Mouse (Mus musculus) heart, adult 11 months (tissue): ENCODE data around the gene Prrc2a.
A peak's percentile ranks its signal among the peaks of the same experiment; 100 is the strongest.
"Not testable (repeated sequence)": the region's sequence is repeated elsewhere in the genome, so short reads cannot be mapped to it uniquely, and the experiment has no call there.

Source experiments
- DNase-seq: peaks from one replicate; pipeline ENCODE4 v3.0.0; 2022

Gene Prrc2a

DNA sequence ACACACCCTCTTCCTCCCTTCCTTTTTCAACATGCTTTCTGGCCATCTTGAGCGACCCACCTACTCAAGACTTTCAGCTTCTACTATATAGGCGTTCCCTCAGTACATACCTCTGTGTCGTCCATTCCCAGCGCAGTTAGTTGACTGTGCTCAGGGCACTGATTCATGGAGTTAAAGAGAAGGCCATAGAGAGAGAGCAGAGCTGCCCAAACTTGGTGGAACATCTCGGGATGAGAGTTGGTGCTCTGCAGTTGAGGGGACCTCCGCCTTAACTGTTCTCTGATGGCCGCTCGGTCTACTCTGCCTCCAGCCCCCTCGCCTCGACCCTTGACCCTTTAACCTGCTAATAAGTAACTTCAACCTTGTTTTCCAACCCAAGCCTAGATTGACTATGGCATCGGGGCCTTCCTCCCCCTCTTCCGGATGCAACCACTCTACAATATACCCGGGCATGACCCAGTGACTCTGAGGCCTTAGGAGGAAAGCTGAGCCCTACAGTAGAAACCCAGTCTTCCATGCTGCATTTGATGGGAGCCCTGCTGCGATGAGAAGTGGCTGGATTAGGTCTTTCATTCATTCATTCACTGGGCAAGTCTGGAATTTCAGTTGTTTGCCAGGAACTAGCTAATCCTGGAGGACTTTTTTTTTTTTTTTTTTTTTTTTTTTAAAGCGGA lies 33.1 kb downstream of the Prrc2a start, which contains the start of gene Apom:
Apom (minus strand) TSS at position 551 of the 674 bp plus-strand sequence.
- peak; percentile 91 for DNase-seq

DNA sequence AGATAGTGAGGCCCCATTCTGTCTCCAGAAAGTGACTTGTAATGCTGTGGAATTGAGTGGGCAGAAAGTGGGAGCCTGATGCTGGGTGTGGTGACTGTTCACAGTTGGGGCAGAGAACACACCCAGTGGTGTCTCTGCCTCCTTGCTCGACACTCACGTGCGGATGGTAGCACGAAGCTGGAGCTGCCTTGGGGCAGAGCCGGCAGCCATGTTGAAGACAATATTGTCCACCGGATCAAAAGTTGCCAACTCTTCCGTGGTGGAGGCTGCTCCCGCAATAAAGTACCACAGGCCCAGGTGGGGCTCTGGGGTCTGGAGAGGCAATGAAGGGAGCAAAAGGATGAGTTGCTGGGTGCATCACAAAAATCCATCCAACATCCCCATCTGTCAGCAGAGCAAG lies 33.7 kb downstream of the Prrc2a start:
- DNase-seq, result peak; percentile 90

DNA sequence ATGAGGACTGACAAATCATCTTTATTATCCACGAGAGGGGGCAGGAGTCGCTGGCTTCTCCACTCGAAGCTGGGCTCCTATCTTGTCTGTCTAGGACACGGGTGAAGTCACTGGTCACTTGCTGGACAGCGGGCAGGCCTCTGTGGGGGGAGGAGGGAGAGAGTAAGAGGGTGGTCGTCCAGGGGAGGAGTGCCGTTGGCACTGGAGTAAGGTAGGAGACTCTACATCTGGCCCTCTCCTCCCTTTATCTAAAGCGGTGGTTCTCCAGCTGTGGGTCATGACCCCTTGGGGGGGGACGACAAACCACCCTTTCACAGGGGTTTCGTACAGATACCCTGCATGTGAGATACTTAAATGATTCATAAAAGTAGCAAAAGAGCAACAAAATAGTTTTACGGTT lies 35.7 kb downstream of the Prrc2a start:
- no peak for DNase-seq

DNA sequence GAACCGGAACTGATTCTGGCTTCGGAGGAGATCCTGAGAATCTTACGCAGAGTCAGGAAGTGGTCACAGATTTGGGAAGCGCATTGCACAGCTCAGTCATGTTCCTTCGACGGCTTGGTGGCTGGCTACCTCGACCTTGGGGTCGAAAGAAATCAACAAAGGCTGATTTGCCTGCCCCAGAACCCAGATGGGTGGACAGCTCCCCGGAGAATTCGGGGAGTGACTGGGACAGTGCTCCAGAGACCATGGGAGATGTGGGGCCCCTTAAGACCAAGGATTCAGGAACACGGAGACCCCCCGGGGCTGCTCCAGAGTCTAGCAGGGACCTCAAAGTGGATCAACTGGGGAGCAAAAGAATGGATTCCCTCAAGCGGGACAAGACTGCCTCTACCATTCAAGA lies 37.7 kb downstream of the Prrc2a start:
- no peak for DNase-seq

DNA sequence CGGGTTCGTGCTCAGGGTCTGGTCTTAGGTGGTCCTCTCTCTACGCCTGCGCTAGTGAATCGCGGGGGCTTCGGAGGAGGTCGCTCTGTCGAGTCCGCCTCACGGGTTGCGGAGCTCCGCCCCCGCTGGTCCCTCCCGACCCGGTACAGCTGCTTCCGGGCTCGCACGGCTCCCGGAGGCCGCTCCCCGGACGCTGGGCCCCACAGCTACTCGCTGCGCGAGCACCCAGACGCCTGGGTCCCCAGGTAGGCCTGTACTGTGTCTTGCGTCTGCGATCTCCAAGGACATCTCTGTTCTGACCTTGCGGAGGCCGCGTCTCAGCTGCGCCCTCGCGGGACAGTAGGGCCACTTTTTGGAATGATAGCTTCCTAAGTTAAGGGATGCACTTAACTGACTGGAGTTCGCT lies 38.5 kb downstream of the Prrc2a start, which contains the start of gene D17H6S53E:
D17H6S53E (plus strand) TSS at position 168 of the 406 bp plus-strand sequence.
- peak; percentile 99 for DNase-seq

DNA sequence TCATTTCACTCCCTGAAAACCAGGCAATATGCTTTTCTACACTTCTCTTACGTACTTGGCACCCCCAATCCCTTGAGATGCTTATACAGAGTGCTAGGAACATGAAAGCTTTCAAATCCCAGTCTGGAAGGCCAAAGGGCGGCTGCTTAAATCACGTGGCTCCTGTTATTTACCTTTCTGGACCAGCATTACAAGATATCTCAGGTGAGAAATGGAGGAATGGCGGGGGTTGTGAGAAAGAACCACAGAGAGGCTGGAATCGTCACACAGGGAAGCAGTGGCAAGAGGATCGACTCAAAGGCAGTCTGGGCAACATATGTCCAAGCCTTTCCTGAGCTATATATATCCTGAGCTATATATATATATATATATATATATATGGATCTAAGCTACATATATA lies 39.1 kb downstream of the Prrc2a start:
- DNase-seq, result no peak

DNA sequence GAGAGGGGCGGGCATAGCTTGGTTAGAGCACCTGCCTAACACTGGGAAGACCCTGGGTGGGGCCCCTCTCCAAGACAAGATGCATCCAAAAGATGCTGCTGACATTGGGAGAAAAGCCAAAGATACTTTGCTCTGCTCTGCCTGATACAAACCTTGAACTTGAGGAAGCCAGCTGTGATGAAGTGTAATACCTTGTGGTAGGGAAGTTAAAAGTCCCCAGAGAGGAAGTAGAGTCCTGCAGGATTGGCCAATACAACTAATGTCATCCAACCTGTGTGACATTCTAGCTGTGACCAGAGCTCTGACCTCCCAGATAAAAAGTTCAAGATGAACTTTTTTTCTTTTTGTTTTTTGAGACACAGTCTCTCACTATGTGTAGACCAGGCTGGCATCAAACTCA lies 39.6 kb downstream of the Prrc2a start:
- DNase-seq, result no peak

DNA sequence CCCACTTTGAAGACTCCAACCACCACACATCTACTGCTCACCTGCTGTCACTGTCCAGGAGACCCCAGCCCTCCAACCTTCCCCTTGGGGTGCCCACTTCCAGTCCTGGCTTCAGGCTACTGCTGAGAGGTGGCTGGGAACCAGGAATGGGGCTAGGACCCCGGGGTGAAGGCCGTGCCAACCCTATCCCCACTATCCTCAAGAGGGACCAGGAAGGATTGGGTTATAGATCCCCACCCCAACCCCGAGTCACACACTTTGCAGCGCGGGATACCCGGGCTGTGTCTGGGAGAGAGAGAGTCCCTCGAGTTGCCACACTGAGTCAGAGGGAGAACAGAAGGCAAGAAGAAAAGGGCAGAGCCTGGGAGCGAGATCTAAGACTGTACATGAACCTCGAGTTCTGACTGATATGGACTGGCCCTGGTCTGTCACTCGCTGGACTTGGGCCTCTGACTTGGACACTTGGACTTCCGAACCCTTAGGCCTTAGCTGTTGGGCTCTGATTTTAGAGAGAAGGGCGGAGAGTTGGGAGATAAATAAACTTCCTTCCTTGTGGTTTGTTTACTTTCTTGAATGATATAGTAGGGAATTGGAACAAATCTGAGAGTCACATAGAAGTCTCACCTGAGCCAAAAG lies 40.3 kb downstream of the Prrc2a start:
- not testable (repeated sequence) for DNase-seq

DNA sequence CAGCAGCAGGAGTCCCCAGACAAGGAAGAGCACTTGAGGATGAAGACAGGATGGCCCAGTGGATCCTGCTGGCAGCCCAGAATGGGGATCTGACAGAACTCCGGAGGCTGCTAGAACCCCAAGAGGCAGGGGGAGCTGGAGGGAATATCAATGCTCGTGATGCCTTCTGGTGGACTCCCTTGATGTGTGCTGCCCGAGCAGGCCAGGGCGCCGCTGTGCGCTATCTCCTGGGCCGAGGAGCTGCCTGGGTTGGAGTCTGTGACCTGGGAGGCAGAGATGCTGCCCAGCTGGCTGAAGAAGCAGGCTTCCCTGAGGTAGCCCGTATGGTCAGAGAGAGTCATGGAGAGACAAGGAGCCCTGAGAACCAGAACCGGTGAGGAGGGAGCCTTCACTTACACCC lies 41.4 kb downstream of the Prrc2a start:
- peak; percentile 91 for DNase-seq

DNA sequence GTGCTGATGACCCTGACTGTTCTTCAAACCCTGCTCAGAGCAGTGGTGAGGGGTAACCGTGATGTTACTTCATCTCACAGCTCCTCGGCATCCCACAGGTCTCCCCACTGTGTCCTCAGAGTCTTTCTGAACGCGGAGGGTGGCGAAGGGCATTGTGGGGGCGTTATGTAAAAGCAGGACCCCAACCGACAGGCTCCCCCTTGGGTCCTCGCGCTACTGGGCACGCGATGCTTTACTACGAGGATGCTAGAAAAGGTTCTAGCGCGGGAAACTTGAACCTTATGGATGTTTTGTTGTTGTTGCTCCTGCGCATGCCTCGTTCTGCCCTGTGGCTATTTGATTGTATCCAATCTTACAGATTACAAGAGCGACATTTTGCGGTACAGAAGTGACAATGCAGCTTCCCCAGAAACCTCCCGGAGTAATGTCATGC lies 42.8 kb downstream of the Prrc2a start, which contains the start of gene Csnk2b:
Csnk2b (minus strand) TSS at position 183 of the 433 bp plus-strand sequence.
- peak; percentile 96 for DNase-seq

DNA sequence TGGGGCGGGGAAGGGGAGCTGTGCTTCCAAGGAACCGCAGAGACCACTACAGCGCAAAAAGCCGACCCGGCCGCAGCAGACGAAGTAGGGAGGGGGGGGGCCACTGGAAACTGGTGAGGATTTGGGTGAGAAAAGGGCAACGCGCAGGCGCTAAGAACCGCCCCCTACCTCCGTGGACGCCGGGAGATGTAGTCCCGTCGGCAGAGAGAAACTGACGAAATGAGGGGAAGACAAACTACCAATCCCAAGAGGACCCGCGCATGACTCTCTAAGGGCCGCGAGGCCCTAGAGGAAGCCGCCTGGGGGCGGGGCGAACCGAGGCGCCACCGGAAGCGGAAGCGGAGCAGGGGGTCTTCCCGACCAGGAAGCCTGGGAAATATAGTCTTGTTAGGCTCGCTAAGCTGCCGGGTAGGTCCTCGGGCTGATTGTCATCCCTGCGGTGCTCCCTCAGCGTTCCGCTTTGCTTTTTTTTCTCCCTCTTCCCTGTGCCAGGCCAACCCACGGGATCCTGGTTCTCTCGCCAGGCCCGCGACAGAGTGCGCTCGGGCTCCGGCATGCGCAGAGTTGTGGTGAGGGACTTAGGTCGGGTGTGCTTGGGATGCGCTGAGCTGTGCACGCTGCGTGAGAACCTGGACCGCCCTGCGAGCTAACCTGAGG lies 43.4 kb downstream of the Prrc2a start, which contains the start of gene Gpank1:
Gpank1 (plus strand) TSS at position 313 of the 657 bp plus-strand sequence.
- DNase-seq, result peak; percentile 100

DNA sequence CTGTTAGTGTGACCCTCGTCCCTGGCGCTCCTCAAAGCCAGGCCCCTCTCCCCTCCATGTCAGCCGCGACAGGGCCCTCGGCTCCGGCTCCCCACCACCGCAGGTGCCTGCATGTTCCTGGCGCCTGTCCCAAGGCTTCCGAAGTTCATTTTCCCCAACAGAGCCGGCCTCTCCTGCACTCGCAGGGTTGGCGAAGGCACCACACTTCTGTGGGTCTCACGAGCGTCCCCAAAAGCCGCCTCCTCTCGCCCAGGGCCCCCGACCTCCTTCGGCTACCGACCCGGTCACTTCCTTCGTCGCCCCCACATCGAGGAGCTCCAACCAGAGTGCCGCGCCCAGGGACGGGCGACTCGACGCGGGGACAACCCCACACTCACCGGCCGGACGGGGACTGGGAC lies 44.0 kb downstream of the Prrc2a start:
- no peak for DNase-seq

DNA sequence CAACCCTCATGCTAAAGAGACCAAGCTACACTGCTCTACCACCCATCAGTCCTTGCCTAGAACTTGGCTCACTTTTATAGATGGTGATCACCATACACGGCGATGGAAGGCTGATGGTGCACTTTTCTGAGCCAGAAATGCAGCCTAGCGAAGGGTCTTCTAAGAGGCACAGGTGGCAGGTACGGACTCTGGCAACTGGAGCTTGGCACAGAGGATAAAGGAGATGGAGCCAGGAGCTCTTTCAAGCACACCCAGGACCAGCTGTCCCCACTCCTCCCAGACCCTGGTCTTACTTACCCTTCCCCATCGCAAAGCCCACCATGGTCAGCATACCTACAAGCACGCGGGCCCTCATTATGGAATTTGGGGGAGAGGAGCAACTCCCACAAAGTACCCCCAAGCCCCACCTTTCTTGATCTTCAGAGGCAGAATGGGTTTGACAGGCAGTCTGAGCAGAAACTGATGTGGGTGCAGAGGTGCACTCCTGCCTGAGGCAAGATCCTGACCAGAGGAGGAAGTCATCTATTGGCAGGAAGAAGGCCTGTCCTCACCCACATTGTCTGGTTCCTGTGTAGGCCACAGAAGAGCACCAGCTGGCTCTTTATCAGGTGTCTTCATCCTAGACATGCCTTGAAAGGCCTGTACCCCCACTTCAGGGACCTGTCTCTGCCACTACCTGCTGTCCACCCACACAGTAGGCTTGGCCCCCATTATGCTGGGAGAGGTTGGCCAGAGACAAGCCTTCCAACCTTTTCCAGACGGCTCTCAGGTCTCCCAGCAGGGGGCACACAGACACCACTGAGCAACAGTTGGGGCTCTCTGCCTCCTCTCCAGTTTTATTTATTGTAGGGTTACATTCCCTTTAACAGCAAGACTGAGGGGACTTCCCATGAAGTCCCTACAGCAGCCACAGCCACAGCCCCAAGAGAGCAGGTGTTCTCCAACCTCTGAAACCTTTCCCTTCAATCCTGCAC lies 49.4 kb downstream of the Prrc2a start, which contains the start of gene Ly6g5b:
Ly6g5b (minus strand) TSS at position 383 of the 974 bp plus-strand sequence.
- DNase-seq, result peak; percentile 89

DNA sequence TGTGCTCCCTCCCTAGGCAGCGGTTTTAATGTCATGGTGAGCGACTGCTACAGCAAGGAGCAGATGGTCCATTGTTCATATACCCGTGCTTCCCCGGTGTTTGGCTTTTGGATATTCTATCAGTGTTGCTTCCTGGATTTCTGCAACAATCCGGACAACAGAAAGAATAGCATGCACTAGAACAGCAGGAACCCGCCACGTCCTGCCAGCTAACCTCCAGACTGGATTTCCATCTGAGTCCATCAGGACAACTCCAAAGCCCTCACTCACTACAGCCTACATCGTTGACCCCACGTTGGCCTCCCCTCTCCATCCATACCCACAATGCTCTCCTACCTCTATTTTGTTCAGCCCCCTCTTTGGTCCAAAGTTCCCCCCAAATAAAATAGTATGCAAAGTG lies 52.9 kb downstream of the Prrc2a start:
- peak; percentile 91 for DNase-seq

DNA sequence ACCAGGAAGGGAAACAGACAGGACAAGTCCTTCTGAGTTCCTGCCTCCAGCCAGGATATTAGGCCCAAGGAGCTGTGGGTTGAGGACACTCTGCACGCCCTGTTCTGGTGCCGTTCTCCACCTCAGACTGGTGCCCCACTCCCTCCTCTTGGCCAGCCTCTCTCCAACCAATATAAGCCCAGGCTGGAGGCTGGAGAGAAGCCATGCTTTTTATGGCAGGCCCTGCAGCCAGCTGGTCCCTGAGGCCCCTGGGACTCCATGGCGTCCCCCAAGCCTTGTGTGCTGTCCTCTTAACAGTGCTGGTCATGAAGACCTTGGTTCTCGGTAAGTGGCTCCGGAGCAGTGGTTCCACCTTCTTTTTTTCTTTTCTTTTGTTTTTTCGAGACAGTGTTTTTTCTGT lies 56.6 kb downstream of the Prrc2a start, which contains the start of gene Ly6g5c:
Ly6g5c (plus strand) TSS at position 183 of the 400 bp plus-strand sequence.
- no peak for DNase-seq

DNA sequence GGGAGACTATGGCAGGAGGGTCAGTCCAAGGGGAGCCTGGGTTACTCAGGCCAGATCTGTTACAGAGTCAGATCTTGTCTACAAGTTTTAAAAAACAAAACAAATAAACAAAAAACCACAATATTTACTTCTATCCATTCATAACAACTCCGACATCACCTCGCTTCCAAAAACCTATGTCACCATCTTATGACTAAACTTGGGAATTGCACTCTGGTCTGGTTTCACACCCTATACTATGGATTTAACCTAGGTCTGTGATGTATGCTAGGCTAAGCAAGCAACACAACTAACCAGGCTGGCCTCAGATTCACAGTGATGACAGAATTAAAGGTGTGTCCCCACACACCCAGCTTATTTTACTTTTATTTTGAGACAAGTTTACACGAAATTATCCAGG lies 58.2 kb downstream of the Prrc2a start:
- no peak for DNase-seq

DNA sequence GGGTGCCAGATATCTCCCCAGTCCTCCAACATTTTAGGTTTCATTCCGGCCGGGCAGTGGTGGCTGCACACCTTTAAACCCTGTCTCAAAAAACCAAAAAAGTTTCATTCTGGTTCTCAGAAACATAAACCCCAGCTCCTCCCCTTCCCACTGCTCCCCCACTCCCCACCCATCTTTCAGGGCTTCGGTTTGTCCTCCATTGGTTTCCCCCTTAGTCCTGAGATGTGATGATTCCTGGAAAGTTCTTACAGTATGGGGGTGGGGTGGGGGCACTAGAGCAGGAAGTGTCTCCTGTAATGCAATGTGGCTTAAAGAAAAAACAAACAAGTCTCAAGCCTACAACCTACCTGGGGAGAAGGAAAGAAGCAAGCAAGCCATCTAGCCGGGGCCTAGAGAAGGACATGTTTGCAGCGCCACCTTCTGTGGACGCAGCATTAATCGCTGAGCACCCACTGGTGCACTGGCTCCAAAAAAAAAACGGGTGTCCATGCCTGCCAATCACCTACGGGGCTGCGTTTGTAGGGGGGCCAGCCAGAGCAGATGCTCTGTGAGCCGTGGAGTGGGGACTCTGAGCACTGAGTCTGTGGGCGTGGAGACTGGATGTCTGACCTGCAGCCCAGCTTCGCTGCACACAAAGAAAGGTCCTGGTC lies 58.8 kb downstream of the Prrc2a start:
- DNase-seq, result no peak

DNA sequence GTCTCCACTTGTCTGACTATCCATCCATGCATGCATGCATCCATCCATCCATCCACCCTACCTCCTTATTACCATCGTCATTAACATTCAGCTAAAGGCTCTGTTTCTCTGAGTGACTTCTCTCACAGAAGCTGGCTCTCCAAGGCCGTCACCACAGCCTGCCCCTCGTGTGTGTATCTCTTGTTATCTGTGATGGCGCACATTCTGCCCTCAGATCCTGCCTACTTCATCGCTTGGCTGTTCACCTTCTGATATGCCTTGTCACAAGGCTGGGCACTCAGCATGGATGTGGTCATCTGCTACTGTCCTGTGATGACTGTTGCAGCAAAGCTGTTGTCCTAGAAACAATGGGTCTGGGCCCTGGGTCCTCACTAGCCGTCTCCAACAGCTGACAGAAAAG lies 59.9 kb downstream of the Prrc2a start:
- no peak for DNase-seq

DNA sequence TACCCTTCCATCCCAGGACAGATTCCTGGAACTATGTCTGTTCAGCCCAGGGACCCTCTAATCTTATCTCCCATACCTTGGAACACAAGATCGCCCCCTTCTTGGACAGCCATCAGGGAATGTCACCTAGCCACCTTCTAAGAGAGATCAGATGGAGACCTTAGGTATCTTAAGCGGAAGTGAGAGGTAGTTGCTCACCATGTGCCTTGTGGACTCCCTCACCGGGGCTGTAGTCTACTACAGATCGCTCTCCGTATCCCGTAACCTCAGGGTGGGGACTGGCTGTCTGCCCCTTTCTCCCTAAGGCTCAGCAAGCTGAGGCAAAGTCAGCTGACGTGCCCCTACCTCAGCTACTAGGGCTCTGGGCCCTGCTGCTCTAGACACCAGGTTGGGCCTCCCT lies 60.6 kb downstream of the Prrc2a start:
- DNase-seq, result no peak

DNA sequence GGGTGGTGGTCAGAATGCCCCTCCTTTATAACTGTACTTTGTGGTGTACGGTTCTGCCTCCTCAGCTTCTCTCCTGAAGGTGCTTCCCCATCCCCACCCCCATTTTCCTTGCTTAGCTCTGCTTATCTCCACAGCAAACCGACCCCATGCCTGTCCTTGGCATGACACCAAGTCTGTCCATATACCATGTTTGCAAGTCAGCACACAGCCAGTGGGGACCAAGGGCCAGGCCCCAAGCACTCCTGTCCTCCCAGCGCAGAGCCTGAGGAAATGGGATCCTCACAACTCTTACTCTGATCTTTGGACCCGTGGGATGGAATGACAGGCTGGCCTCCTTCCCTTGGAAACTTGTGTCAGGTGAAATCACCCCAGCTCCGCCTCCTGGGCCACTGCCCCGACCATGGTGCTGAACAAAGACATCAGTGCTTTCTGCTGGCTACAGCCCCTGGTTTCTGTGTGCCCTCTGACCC lies 61.4 kb downstream of the Prrc2a start:
- peak; percentile 90 for DNase-seq

DNA sequence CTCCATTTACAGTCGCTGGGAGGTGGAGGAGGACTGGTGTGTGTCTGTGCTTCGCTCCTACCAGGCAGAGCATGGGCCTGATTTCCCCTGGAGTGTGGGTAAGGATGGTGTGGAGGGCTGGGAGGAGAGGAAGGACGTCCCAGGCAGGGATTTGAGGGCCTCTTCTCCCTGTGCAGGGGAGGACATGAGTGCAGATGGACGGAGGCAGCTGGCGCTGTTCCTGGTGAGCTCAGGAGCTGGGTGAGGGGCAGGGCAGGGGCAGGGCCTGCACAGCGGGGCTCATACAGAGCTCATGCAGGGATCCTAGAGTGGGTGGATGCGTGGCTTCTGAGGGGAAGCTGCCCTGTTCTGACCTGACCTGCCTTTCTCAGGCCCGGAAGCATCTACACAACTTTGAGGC lies 62.4 kb downstream of the Prrc2a start:
- no peak for DNase-seq

DNA sequence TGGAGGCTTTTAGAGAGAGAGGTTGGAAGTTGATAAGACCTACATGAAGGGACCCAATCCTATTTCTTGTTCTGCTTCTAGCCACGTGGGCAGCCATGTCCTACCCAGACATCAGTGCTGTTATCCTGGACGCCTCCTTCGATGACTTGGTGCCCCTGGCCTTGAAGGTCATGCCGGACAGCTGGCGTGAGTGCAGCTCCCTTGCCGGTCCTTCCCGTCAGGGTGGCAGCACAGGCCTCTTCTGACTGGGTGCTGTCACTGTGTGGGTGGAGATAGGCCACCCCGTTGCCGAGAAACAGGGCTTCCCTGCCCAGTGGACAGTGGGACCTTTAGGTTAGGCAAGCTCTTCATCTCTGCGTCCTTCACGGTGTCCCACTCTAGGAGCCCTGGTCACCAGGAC lies 63.5 kb downstream of the Prrc2a start:
- no peak for DNase-seq
